Mouse (Mus musculus): ENCODE results near the gene A230072I06Rik. TPM values are rescaled to one million over a fixed set of nuclear protein-coding genes. Genes with fewer than 3 reads are reported as not detected.

Gene A230072I06Rik
- polyA plus RNA-seq (2015; fragmentation: Nextera tagmentation; extraction: Ambion mirVana), result not detected in 2 replicates

GRCm38 (mm10) chr8:12278663-12279312, at the start of gene A230072I06Rik:
TSS of gene A230072I06Rik (plus strand) at chr8:12278819.
- H3K9ac ChIP-seq (ENCODE audit: low read depth, low read length), result no peak within 1 kb of the TSS
- H3K9me3 ChIP-seq (replicated peaks; ENCODE audit: control insufficient read depth, low read length), result no peaks in the 10 kb centered on the region
- no peaks in the 10 kb centered on the region for H3K27me3 ChIP-seq (ENCODE audit: control insufficient read depth, insufficient read depth, low read depth, low read length)
- H3K4me3 ChIP-seq (ENCODE audit: low read depth, low read length), result no peak within 1 kb of the TSS
- no peaks in the 10 kb centered on the region for H3K36me3 ChIP-seq (ENCODE audit: control insufficient read depth, insufficient read depth)
- 52% methylated on average over 12 of the region's 12 CpGs for WGBS (ENCODE audit: insufficient replicate concordance)
- no peak for ATAC-seq (ENCODE audit: low read depth)
- H3K27ac ChIP-seq (ENCODE audit: low read length), result no peak within 1 kb of the TSS
- no peaks in the 10 kb centered on the region for H3K4me1 ChIP-seq (ENCODE audit: control insufficient read depth, low read depth, low read length)
- no peak within 1 kb of the TSS for H3K4me2 ChIP-seq (ENCODE audit: low read depth, low read length)

- Histone ChIP-seq H3K27me3 (ENCODE audit: control insufficient read depth, insufficient read depth, low read depth, low read length) (no peaks in the 10 kb centered on the region), H3K36me3 (ENCODE audit: control insufficient read depth, insufficient read depth) (no peaks in the 10 kb centered on the region), H3K9ac (ENCODE audit: low read depth, low read length) (no peak overlapping the region), H3K27ac (ENCODE audit: low read length) (no peak overlapping the region), H3K4me3 (ENCODE audit: low read depth, low read length) (no peak overlapping the region), H3K4me2 (ENCODE audit: low read depth, low read length) (no peak overlapping the region), H3K9me3 (replicated peaks; ENCODE audit: control insufficient read depth, low read length) (no peaks in the 10 kb centered on the region), H3K4me1 (ENCODE audit: control insufficient read depth, low read depth, low read length) (no peaks in the 10 kb centered on the region)
- 53% methylated on average over 11 of the region's 11 CpGs for WGBS (ENCODE audit: insufficient replicate concordance)
- no peak for ATAC-seq (ENCODE audit: low read depth)
These were observed 44.6 kb upstream of the A230072I06Rik start for GRCm38 (mm10) chr8:12234039-12234438.

- 73% methylated on average over 7 of the region's 7 CpGs for WGBS (ENCODE audit: insufficient replicate concordance)
- H3K9ac ChIP-seq (ENCODE audit: low read depth, low read length), result no peak overlapping the region
- no peak overlapping the region for H3K4me2 ChIP-seq (ENCODE audit: low read depth, low read length)
- no peaks in the 10 kb centered on the region for H3K36me3 ChIP-seq (ENCODE audit: control insufficient read depth, insufficient read depth)
- no peak overlapping the region for H3K27ac ChIP-seq (ENCODE audit: low read length)
- no peaks in the 10 kb centered on the region for H3K4me1 ChIP-seq (ENCODE audit: control insufficient read depth, low read depth, low read length)
- no peaks in the 10 kb centered on the region for H3K27me3 ChIP-seq (ENCODE audit: control insufficient read depth, insufficient read depth, low read depth, low read length)
- no peak for ATAC-seq (ENCODE audit: low read depth)
- H3K9me3 ChIP-seq (replicated peaks; ENCODE audit: control insufficient read depth, low read length), result no peaks in the 10 kb centered on the region
- no peak overlapping the region for H3K4me3 ChIP-seq (ENCODE audit: low read depth, low read length)
These were observed 39.8 kb upstream of the A230072I06Rik start for GRCm38 (mm10) chr8:12238775-12239174.

GRCm38 (mm10) chr8:12240143-12240542, 38.5 kb upstream of the A230072I06Rik start:
- ATAC-seq (ENCODE audit: low read depth), result no peak
- 59% methylated on average over 9 of the region's 9 CpGs for WGBS (ENCODE audit: insufficient replicate concordance)
- Histone ChIP-seq H3K9ac (ENCODE audit: low read depth, low read length) (no peak overlapping the region), H3K4me3 (ENCODE audit: low read depth, low read length) (no peak overlapping the region), H3K9me3 (replicated peaks; ENCODE audit: control insufficient read depth, low read length) (no peaks in the 10 kb centered on the region), H3K4me2 (ENCODE audit: low read depth, low read length) (no peak overlapping the region), H3K4me1 (ENCODE audit: control insufficient read depth, low read depth, low read length) (no peaks in the 10 kb centered on the region), H3K36me3 (ENCODE audit: control insufficient read depth, insufficient read depth) (no peaks in the 10 kb centered on the region), H3K27me3 (ENCODE audit: control insufficient read depth, insufficient read depth, low read depth, low read length) (no peaks in the 10 kb centered on the region), H3K27ac (ENCODE audit: low read length) (no peak overlapping the region)

GRCm38 (mm10) chr8:12243746-12244145, 34.9 kb upstream of the A230072I06Rik start:
- no peaks in the 10 kb centered on the region for H3K9me3 ChIP-seq (replicated peaks; ENCODE audit: control insufficient read depth, low read length)
- no peak overlapping the region for H3K4me3 ChIP-seq (ENCODE audit: low read depth, low read length)
- ATAC-seq (ENCODE audit: low read depth), result no peak
- no peak overlapping the region for H3K27ac ChIP-seq (ENCODE audit: low read length)
- H3K36me3 ChIP-seq (ENCODE audit: control insufficient read depth, insufficient read depth), result no peaks in the 10 kb centered on the region
- 52% methylated on average over 1 of the region's 1 CpGs for WGBS (ENCODE audit: insufficient replicate concordance)
- H3K4me1 ChIP-seq (ENCODE audit: control insufficient read depth, low read depth, low read length), result no peaks in the 10 kb centered on the region
- H3K9ac ChIP-seq (ENCODE audit: low read depth, low read length), result no peak overlapping the region
- no peak overlapping the region for H3K4me2 ChIP-seq (ENCODE audit: low read depth, low read length)
- no peaks in the 10 kb centered on the region for H3K27me3 ChIP-seq (ENCODE audit: control insufficient read depth, insufficient read depth, low read depth, low read length)

- WGBS (ENCODE audit: insufficient replicate concordance), result 53% methylated on average over 2 of the region's 2 CpGs
- no peaks in the 10 kb centered on the region for H3K27me3 ChIP-seq (ENCODE audit: control insufficient read depth, insufficient read depth, low read depth, low read length)
- ATAC-seq (ENCODE audit: low read depth), result no peak
These were observed 18.7 kb upstream of the A230072I06Rik start for GRCm38 (mm10) chr8:12259890-12260289.

GRCm38 (mm10) chr8:12260476-12261029, 18.1 kb upstream of the A230072I06Rik start:
- no peaks in the 10 kb centered on the region for H3K4me1 ChIP-seq (ENCODE audit: control insufficient read depth, low read depth, low read length)
- no peak overlapping the region for H3K27ac ChIP-seq (ENCODE audit: low read length)
- no peak overlapping the region for H3K9ac ChIP-seq (ENCODE audit: low read depth, low read length)
- no peaks in the 10 kb centered on the region for H3K27me3 ChIP-seq (ENCODE audit: control insufficient read depth, insufficient read depth, low read depth, low read length)
- no peaks in the 10 kb centered on the region for H3K9me3 ChIP-seq (replicated peaks; ENCODE audit: control insufficient read depth, low read length)
- WGBS (ENCODE audit: insufficient replicate concordance), result 42% methylated on average over 6 of the region's 6 CpGs
- no peak overlapping the region for H3K4me3 ChIP-seq (ENCODE audit: low read depth, low read length)
- no peak overlapping the region for H3K4me2 ChIP-seq (ENCODE audit: low read depth, low read length)
- no peak for ATAC-seq (ENCODE audit: low read depth)
- no peaks in the 10 kb centered on the region for H3K36me3 ChIP-seq (ENCODE audit: control insufficient read depth, insufficient read depth)

More at GRCm38 (mm10) chr8:12259890-12260289, 18.7 kb upstream of the A230072I06Rik start:
- H3K9ac ChIP-seq (ENCODE audit: low read depth, low read length), result no peak overlapping the region
- no peaks in the 10 kb centered on the region for H3K4me1 ChIP-seq (ENCODE audit: control insufficient read depth, low read depth, low read length)
- H3K27ac ChIP-seq (ENCODE audit: low read length), result no peak overlapping the region
- H3K36me3 ChIP-seq (ENCODE audit: control insufficient read depth, insufficient read depth), result no peaks in the 10 kb centered on the region
- H3K4me3 ChIP-seq (ENCODE audit: low read depth, low read length), result no peak overlapping the region
- H3K9me3 ChIP-seq (replicated peaks; ENCODE audit: control insufficient read depth, low read length), result no peaks in the 10 kb centered on the region
- no peak overlapping the region for H3K4me2 ChIP-seq (ENCODE audit: low read depth, low read length)

- Histone ChIP-seq H3K4me3 (ENCODE audit: low read depth, low read length) (no peak overlapping the region), H3K9me3 (replicated peaks; ENCODE audit: control insufficient read depth, low read length) (no peaks in the 10 kb centered on the region), H3K4me2 (ENCODE audit: low read depth, low read length) (no peak overlapping the region), H3K4me1 (ENCODE audit: control insufficient read depth, low read depth, low read length) (no peaks in the 10 kb centered on the region), H3K36me3 (ENCODE audit: control insufficient read depth, insufficient read depth) (no peaks in the 10 kb centered on the region), H3K27me3 (ENCODE audit: control insufficient read depth, insufficient read depth, low read depth, low read length) (no peaks in the 10 kb centered on the region), H3K9ac (ENCODE audit: low read depth, low read length) (no peak overlapping the region), H3K27ac (ENCODE audit: low read length) (no peak overlapping the region)
- 37% methylated on average over 4 of the region's 4 CpGs for WGBS (ENCODE audit: insufficient replicate concordance)
- no peak for ATAC-seq (ENCODE audit: low read depth)
These were observed 17.1 kb upstream of the A230072I06Rik start for GRCm38 (mm10) chr8:12261556-12261955.

GRCm38 (mm10) chr8:12264996-12265395, 13.6 kb upstream of the A230072I06Rik start:
- WGBS (ENCODE audit: insufficient replicate concordance), result 82% methylated on average over 8 of the region's 8 CpGs
- H3K4me1 ChIP-seq (ENCODE audit: control insufficient read depth, low read depth, low read length), result no peaks in the 10 kb centered on the region
- H3K9me3 ChIP-seq (replicated peaks; ENCODE audit: control insufficient read depth, low read length), result no peaks in the 10 kb centered on the region
- no peak overlapping the region for H3K9ac ChIP-seq (ENCODE audit: low read depth, low read length)
- no peak overlapping the region for H3K4me3 ChIP-seq (ENCODE audit: low read depth, low read length)
- H3K36me3 ChIP-seq (ENCODE audit: control insufficient read depth, insufficient read depth), result no peaks in the 10 kb centered on the region
- no peak for ATAC-seq (ENCODE audit: low read depth)
- H3K27ac ChIP-seq (ENCODE audit: low read length), result no peak overlapping the region
- H3K4me2 ChIP-seq (ENCODE audit: low read depth, low read length), result no peak overlapping the region
- H3K27me3 ChIP-seq (ENCODE audit: control insufficient read depth, insufficient read depth, low read depth, low read length), result no peaks in the 10 kb centered on the region

All from liver, embryonic 16.5 days (tissue).